Mouse (Mus musculus) liver, embryonic 11.5 days (tissue): ENCODE measurements around the gene Utp11. TPM values are rescaled to one million over a fixed set of nuclear protein-coding genes. Genes with fewer than 3 reads are reported as not detected.

Source experiments
- ATAC-seq: fragments of 200-750 bp; cut with Nextera tagmentation; replicated peaks from 2 replicates; pipeline ENCODE4 v1.8.0; 2017; ENCODE audit warnings: moderate number of reproducible peaks, mild to moderate bottlenecking, moderate TSS enrichment, moderate library complexity; ENCODE audit not compliant: low FRiP score
- DNase-seq: peaks from one replicate; pipeline ENCODE4 v3.0.0-alpha.2; 2017; ENCODE audit warnings: low spot score
- H3K27ac ChIP-seq: fragments of 300-500 bp; sonication (generic); 2 replicates; pipeline ENCODE4 v1.5.1; 2014; ENCODE audit warnings: mild to moderate bottlenecking, low read depth, low read length, control low read depth
- H3K27me3 ChIP-seq: fragments of 300-500 bp; sonication (generic); replicated peaks from 2 replicates; pipeline ENCODE4 v1.6.1; 2014; ENCODE audit warnings: low read length, mixed read lengths; ENCODE audit not compliant: control insufficient read depth, insufficient read depth
- H3K36me3 ChIP-seq: fragments of 300-500 bp; sonication (generic); 2 replicates; pipeline ENCODE4 v1.6.1; 2014; ENCODE audit warnings: mild to moderate bottlenecking, low read length, moderate library complexity, mixed read lengths; ENCODE audit not compliant: control insufficient read depth, insufficient read depth
- H3K4me1 ChIP-seq: fragments of 300-500 bp; sonication (generic); replicated peaks from 2 replicates; pipeline ENCODE4 v1.6.1; 2014; ENCODE audit warnings: low read length, mixed read lengths; ENCODE audit not compliant: control insufficient read depth, insufficient read depth
- H3K4me2 ChIP-seq: fragments of 300-500 bp; sonication (generic); 2 replicates; pipeline ENCODE4 v1.6.1; 2014; ENCODE audit warnings: mild to moderate bottlenecking, control low read depth, moderate library complexity
- H3K4me3 ChIP-seq: fragments of 300-500 bp; sonication (generic); 2 replicates; pipeline ENCODE4 v1.5.1; 2014; ENCODE audit warnings: low read depth, low read length, control low read depth
- H3K9ac ChIP-seq: fragments of 300-500 bp; sonication (generic); 2 replicates; pipeline ENCODE4 v1.6.1; 2014; ENCODE audit warnings: low read depth, low read length, control low read depth
- H3K9me3 ChIP-seq: fragments of 300-500 bp; sonication (generic); 2 replicates; pipeline ENCODE4 v1.6.1; 2016; ENCODE audit warnings: low read length, inconsistent platforms, mixed read lengths; ENCODE audit not compliant: control insufficient read depth
- WGBS: fragments of 180-500 bp; shearing (Covaris S2); extraction: QIAGEN DNeasy Blood & Tissue Kit; methylation state at CpG from one replicate; pipeline ENCODE4 v1.1.7; 2014; 5-methylcytosine and 5-hydroxymethylcytosine counted together
- polyA plus RNA-seq: library from polyadenylated mRNA; unstranded; fragments of >200 nt; fragmentation: Nextera tagmentation; extraction: Ambion mirVana; gene quantifications from 2 replicates; pipeline ENCODE4 v1.2.1, GENCODE M21; 2014

Gene Utp11
- polyA plus RNA-seq, 1 experiment from 2014 or later, result 80.5 TPM

GRCm38 (mm10) chr4:124658412-124658851 is 35.0 kb downstream of the Utp11 start:
- WGBS, result 2% methylated on average over 39 of the region's 39 CpGs
- Histone ChIP-seq H3K36me3 (no peaks in the 10 kb centered on the region), H3K9ac (no peak overlapping the region), H3K4me3 (peak overlapping the region; percentile 61), H3K27ac (no peak overlapping the region), H3K9me3 (no peaks in the 10 kb centered on the region), H3K27me3 (peaks cover 98% of the 10 kb centered on the region), H3K4me1 (peaks cover 7% of the 10 kb centered on the region), H3K4me2 (peak overlapping the region; percentile 95; the same call in 1 of the 2 replicates)
- no peak for ATAC-seq
- DNase-seq, result peak; percentile 64

- peak overlapping the region; percentile 95 for H3K4me2 ChIP-seq
- no peak; the same call in 1 of the 2 replicates for ATAC-seq
- peak overlapping the region; percentile 14; the same call in 1 of the 2 replicates for H3K9ac ChIP-seq
- H3K36me3 ChIP-seq, result no peaks in the 10 kb centered on the region
- WGBS, result 3% methylated on average over 60 of the region's 61 CpGs
- no peak for DNase-seq
- peaks cover 7% of the 10 kb centered on the region for H3K4me1 ChIP-seq
- peak overlapping the region; percentile 61 for H3K4me3 ChIP-seq
- H3K27ac ChIP-seq, result no peak overlapping the region
- peaks cover 99% of the 10 kb centered on the region for H3K27me3 ChIP-seq
- H3K9me3 ChIP-seq, result no peaks in the 10 kb centered on the region
Observed at GRCm38 (mm10) chr4:124657781-124658180, 35.6 kb downstream of the Utp11 start.

- H3K27ac ChIP-seq, result no peak overlapping the region
- under 1% methylated on average over 75 of the region's 92 CpGs for WGBS
- peak overlapping the region; percentile 61 for H3K4me3 ChIP-seq
- peaks cover 7% of the 10 kb centered on the region for H3K4me1 ChIP-seq
- peaks cover 97% of the 10 kb centered on the region for H3K27me3 ChIP-seq
- ATAC-seq (peak; percentile 86), DNase-seq (peak; percentile 79)
- no peaks in the 10 kb centered on the region for H3K9me3 ChIP-seq
- H3K36me3 ChIP-seq, result no peaks in the 10 kb centered on the region
- H3K4me2 ChIP-seq, result peak overlapping the region; percentile 95
- no peak overlapping the region for H3K9ac ChIP-seq
Observed at GRCm38 (mm10) chr4:124656854-124657650, 36.3 kb downstream of the Utp11 start.

DNA sequence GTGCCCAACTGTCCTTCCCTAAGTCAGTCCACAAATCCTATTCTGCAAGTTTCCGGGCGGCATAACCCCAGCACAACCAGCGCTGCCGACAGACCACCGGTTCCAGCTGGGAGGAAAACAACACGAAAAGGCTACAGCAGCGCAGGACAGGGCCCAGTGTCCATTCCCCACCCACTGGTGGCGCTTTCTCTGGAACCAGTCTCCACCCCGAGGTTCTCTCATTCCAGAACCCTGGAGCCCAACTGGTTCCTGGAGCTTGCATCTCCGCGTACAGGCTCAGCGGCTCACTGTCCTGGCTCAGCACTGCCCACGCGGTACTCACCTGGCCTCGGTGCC is 36.9 kb downstream of the Utp11 start, which contains the start of gene Pou3f1:
Gene Pou3f1 (plus strand): TSS at position 290 of the 336 bp plus-strand sequence.
- Histone ChIP-seq H3K4me3 (peak within 1 kb of the TSS; percentile 61), H3K36me3 (no peaks in the 10 kb centered on the region), H3K27me3 (peaks cover 95% of the 10 kb centered on the region), H3K27ac (no peak within 1 kb of the TSS), H3K9me3 (no peaks in the 10 kb centered on the region), H3K4me2 (peak within 1 kb of the TSS; percentile 95), H3K9ac (peak within 1 kb of the TSS; percentile 14; the same call in 1 of the 2 replicates), H3K4me1 (peaks cover 7% of the 10 kb centered on the region)
- WGBS, result 3% methylated on average over 15 of the region's 15 CpGs
- ATAC-seq (no peak), DNase-seq (no peak)

GRCm38 (mm10) chr4:124652886-124653285 is 40.5 kb downstream of the Utp11 start:
- DNase-seq, result no peak
- Histone ChIP-seq H3K27ac (no peak overlapping the region), H3K36me3 (no peaks in the 10 kb centered on the region), H3K27me3 (peaks cover 87% of the 10 kb centered on the region), H3K4me1 (peaks cover 4% of the 10 kb centered on the region), H3K9ac (no peak overlapping the region), H3K9me3 (no peaks in the 10 kb centered on the region), H3K4me3 (no peak overlapping the region), H3K4me2 (no peak overlapping the region)
- 12% methylated on average over 9 of the region's 9 CpGs for WGBS
- no peak for ATAC-seq

DNA sequence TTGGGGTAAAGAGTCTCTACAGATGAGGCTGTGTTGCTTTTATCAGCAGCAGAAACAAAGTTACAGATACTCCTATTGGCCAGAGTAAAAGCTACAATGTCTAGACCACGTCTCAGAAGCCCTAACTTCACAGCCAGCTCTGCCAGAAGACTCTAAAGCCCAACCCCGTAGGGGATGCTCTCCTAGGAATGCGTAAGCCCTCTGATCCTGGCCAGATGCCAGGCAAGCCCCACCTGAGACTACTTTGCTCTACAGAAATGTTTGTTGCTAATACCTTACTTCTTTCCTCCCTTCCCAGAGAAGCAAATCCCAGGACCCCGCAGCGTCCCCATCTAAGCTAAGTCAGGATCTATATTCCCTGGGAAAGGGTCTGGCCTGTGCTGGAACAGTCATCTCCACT is 45.5 kb downstream of the Utp11 start:
- Histone ChIP-seq H3K9me3 (no peaks in the 10 kb centered on the region), H3K9ac (no peak overlapping the region), H3K4me2 (no peak overlapping the region), H3K27me3 (peaks cover 41% of the 10 kb centered on the region), H3K4me1 (peaks cover 10% of the 10 kb centered on the region), H3K36me3 (no peaks in the 10 kb centered on the region), H3K4me3 (no peak overlapping the region), H3K27ac (no peak overlapping the region)
- 43% methylated on average over 5 of the region's 5 CpGs for WGBS
- ATAC-seq (no peak), DNase-seq (no peak)

DNA sequence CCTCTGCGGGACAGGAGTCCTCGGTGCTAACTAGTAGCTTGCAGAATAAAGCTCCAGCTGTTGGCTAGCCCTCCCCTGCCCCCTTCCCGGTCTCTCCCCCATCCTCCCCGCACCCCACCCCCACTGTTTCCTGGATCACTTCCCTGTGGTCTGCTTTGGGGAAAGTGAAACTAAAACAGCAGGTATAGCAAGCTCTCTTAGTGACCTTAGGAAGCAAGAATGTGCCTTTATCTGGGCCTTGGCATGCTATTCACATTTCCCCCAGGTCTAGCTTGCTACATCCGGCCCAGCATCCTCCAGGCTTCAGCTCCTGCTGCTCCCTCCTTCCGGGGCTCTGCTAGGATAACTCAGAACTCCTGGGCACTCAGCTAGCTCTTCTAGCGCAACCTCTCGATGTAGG is 46.8 kb downstream of the Utp11 start:
- Histone ChIP-seq H3K27me3 (peaks cover 32% of the 10 kb centered on the region), H3K9me3 (no peaks in the 10 kb centered on the region), H3K9ac (no peak overlapping the region), H3K4me1 (peaks cover 10% of the 10 kb centered on the region), H3K36me3 (no peaks in the 10 kb centered on the region), H3K4me2 (peak overlapping the region; percentile 1; the same call in 1 of the 2 replicates), H3K4me3 (no peak overlapping the region), H3K27ac (no peak overlapping the region)
- WGBS, result 6% methylated on average over 8 of the region's 8 CpGs
- no peak for DNase-seq
- no peak for ATAC-seq

DNA sequence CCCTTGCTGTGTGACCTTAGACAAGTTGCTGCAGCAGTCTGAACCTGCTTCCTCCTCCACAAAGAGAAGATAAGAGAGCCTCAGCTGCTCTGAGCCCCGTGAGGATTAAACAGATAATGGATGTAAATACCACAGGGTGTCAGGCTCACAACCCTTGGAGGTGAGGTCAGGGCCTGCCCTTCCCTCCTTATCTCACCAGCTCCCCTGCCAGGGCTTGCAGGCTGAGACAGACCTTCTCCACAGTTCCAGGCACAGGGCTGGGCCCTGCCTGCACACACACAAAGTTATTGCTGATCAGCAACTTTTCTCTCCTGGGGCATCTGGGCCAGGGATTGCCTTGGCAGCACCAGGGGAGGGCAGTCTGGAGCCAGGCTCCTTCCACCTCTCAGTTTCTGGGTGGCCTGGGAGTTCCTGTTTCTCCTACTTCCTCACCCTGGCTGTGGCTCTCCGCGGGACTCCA is 48.4 kb downstream of the Utp11 start:
- Histone ChIP-seq H3K27me3 (peaks cover 33% of the 10 kb centered on the region), H3K4me3 (no peak overlapping the region), H3K9me3 (no peaks in the 10 kb centered on the region), H3K36me3 (no peaks in the 10 kb centered on the region), H3K27ac (no peak overlapping the region), H3K9ac (no peak overlapping the region), H3K4me1 (peaks cover 10% of the 10 kb centered on the region), H3K4me2 (no peak overlapping the region)
- peak; percentile 97 for ATAC-seq
- WGBS, result 5% methylated on average over 3 of the region's 3 CpGs
- DNase-seq, result peak; percentile 46

DNA sequence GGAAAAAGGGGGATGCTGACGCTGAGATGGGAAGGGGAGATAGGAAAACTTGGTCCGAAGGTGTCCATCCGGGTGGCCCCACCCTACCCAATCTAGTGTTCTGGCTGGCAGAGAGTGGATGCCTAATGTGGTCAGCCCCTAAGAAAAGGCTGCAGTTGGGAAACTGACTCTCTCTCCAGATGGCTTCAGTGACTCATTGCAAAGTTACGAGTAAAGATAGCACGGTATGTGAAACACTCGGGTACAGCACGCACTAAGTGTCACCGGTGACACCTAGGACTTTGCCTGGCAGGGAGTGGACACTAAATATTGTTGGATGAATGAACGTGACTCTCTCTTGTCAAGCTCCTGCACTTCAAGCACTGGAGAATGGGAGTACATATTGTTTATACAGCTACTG is 49.5 kb downstream of the Utp11 start:
- H3K9me3 ChIP-seq, result no peaks in the 10 kb centered on the region
- peaks cover 10% of the 10 kb centered on the region for H3K4me1 ChIP-seq
- H3K4me2 ChIP-seq, result no peak overlapping the region
- H3K36me3 ChIP-seq, result no peaks in the 10 kb centered on the region
- peaks cover 33% of the 10 kb centered on the region for H3K27me3 ChIP-seq
- no peak overlapping the region for H3K9ac ChIP-seq
- no peak overlapping the region for H3K27ac ChIP-seq
- DNase-seq (no peak), ATAC-seq (no peak)
- H3K4me3 ChIP-seq, result no peak overlapping the region
- 84% methylated on average over 9 of the region's 9 CpGs for WGBS
